ENCODE assay signal across 17 mouse cellular contexts in genomic region chr9:113523173-113523572, GRCm38 (mm10).
"Had no signal": no experiment of that assay in that cellular context is flagged by ENCODE, and none has a peak within 500 bp of the region (broad histone marks: within the 10 kb centered on the region; RNA-seq: fewer than 3 reads in every experiment).

No protein-coding gene starts in this region.

- H3K4me2 ChIP-seq: lung, embryonic 14.5 days; midbrain, embryonic 12.5 days; neural tube, embryonic 12.5 days had no signal

- H3K4me1 ChIP-seq: midbrain, embryonic 12.5 days had no signal

- H3K27ac ChIP-seq: liver, embryonic 14.5 days; midbrain, embryonic 10.5 days; midbrain, embryonic 12.5 days; neural tube, embryonic 12.5 days had no signal

- H3K9me3 ChIP-seq: midbrain, embryonic 10.5 days had no signal

- H3K4me3 ChIP-seq: midbrain, embryonic 10.5 days; midbrain, embryonic 12.5 days; neural tube, embryonic 12.5 days had no signal

- H3K36me3 ChIP-seq: midbrain, embryonic 10.5 days; midbrain, embryonic 12.5 days; neural tube, embryonic 12.5 days had no signal

- H3K27me3 ChIP-seq: midbrain, embryonic 12.5 days; neural tube, embryonic 12.5 days had no signal

- DNase-seq: lung, adult 18-20 months; lung, embryonic 14.5 days; lung, postnatal 10 days; lung, postnatal 4 days; midbrain, embryonic 14.5 days; retina, postnatal 1 day; right cerebral cortex, adult 18-20 months; right cerebral cortex, postnatal 25 days; right cerebral cortex, postnatal 4 days; spleen, adult 18-20 months; thymus, adult 18-20 months; thymus, postnatal 14 days; thymus, postnatal 36 days had no signal
